Mouse (Mus musculus): ENCODE data around the gene S1pr4. TPM values are rescaled to one million over a fixed set of nuclear protein-coding genes. Genes with fewer than 3 reads are reported as not detected.

S1pr4 gene
- polyA plus RNA-seq (2012; rRNA removed) = 1.6 and 3.7 TPM in 2 replicates

DNA sequence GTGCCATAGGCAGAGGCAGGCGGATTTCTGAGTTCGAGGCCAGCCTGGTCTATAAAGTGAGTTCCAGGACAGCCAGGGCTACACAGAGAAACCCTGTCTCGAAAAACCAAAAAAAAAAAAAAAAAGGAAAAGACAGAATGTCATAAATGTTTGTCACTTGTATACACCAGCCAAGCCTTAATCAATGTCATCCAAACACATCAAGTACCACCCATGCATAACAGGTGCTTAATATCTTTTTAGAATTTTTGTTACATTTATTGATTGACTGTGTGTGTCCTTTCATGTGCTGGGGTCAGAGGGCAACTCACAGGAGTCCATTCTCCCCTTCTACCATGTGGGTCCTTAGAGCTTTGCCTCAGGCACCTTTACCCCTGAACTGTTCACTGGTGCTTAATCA is at the start of gene S1pr4:
S1pr4 (minus strand) TSS at position 101 of the 400 bp plus-strand sequence.

DNA sequence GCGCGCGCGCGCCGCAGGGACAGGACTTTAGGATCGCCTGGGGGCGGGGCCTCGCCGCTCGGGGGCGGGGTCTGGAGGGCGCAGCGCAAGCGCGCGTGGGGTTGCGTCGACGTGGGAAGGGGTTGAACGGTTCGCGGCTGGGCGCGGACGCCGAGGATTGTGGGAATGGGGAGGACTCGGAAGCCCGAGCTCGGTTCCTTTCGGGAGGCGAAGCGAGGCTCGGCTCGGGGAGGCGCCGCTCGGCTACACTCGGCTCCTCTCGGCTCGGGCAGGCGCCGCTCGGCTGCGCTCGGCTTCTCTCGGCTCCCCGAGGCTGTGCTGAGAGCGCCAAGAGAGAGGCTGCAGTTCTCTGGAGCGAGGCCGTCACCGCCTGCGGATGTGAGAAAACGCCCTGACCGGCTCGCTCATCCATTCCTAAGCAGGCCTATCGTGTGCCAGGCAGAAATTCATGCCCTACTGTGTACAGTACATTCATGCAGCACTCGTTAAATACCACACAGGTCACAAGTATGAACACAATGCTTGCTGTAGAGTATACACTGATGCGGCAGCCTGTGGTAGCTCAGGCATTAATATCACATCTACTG is 45.3 kb upstream of the S1pr4 start, which contains the start of gene Gna11:
Gna11 (minus strand) TSS at position 30 of the 587 bp plus-strand sequence.

DNA sequence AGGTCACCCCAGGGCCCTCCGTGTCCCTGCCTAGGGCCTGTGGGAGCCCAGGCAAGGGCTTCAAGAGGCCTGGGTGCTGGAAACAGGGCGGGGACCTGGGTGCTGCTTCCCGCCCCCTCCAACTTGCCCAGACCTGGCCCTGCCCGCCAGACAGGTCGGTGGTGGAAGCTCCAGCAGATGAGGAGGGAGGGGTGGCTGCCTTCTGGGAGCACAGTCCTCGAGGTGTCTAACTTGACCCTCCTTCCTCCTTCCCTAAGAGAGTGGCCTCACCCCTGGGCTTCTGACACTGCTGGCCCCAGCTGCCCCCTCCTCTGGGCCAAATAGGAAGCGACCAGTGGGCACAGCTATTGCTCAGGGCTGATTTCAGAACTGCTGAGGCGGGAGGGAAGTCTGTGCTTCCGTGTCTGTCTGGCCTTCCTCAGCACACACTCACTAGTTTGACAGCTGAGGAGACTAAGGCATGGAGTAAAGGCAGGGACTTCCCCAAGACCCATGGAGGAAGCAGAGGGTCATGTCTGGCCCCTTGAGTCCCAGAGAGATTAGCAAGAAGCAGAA is 24.2 kb upstream of the S1pr4 start, which contains the start of gene Gna15:
Gna15 (minus strand) TSS at position 175 of the 555 bp plus-strand sequence.

DNA sequence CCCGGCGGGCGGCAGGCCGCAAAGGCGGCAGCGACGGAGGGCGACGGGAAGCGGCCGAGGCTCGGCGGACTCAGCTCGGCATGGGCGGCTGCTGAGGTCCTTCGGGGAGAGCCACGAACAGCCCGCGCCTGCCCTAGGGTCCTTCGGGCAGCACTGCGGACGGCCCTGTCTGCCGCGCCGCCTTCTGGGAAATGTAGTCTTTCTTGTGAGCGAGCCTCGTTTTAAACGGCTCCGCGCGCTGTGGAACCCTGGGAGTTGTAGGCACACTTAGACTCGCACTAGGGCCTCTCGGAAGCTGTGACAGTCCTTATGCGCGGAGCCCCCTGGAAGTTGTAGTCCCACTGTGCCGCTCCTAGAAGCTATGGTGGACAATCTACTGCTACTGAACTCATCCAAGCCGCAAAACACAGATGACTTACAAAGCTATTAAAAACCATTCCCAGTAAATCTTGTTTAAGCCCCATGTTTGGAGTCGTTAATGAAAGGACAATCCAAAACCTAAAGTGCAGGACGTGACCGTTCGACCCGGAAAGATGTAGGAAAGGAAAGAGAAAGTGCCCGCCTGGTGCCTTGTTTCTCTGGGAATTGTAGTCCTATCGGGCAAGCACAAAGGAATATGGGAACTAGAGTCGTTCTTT is 3.5 kb downstream of the S1pr4 start, which contains the start of gene Ncln:
Ncln (minus strand) TSS at position 129 of the 638 bp plus-strand sequence.

DNA sequence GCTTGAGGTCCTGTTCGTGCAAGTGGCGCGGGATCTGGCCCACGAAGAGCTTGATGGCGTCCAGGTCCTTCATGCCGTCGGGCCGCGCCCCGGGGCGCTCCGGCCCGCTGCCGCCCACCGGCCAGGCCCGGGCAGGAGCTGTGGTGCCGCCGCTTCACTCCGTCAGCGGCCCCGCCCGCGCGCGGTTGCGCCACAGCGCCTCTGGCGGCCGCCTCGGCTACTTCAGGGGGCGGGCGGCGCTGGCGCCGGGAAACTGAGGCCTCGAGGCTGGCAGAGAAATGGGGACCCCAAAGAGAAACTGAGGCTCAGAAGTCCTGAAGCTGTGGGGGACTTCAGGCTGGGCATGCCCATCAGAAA is 17.4 kb downstream of the S1pr4 start, which contains the start of gene Celf5:
Celf5 (minus strand) TSS at position 177 of the 357 bp plus-strand sequence.

DNA sequence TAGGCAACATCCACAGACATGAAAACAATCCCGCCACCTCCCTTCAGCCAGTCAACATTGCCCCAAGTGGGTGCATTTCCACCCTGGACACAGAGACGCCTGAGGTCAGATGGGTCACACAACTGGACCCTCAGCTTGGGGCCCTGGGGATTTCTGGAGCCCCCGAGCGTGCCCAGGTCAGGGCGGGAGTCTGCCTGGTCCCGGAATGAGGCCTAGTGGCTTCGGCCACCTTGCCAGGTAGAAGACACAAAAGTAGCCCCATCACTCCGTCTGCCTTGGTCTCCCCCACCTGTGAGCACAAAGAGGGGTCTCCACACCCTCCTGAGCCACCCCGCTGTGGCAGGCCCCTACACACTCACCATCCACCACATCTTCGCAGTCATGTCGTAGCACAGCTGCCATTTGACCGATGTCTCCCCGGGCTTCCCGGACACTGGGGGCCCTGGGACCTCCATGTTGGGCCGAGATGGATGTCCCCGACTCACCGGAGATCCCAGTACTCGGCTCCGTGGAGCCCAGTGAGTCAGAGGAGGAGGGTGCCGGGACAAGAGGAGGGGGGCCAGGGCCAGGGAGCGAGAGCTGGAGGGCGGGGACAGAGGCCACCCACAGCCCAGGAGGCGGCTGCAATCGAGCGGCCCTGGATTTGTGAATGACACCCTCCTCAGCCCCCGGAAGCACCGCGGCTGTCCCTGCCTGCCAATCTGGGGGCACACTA is 44.6 kb downstream of the S1pr4 start, which contains the start of gene Nfic:
Nfic (minus strand) TSS at position 455 of the 715 bp plus-strand sequence.

Other genes starting within 250 kb of the S1pr4 start
- gene Matk, start 247.2 kb downstream of the S1pr4 start, polyA plus RNA-seq (2012; rRNA removed) = 1.5 and 3.0 TPM in 2 replicates
- gene Mrpl54, start 233.2 kb downstream of the S1pr4 start, polyA plus RNA-seq (2012; rRNA removed) = 75.5 and 146 TPM in 2 replicates
- 58.9 and 73.0 TPM in 2 replicates for gene Apba3, start 233.2 kb downstream of the S1pr4 start, polyA plus RNA-seq (2012; rRNA removed)
- gene Tjp3, start 208.6 kb downstream of the S1pr4 start, polyA plus RNA-seq (2012; rRNA removed) = 85.6 and 104 TPM in 2 replicates
- 33.5 and 41.8 TPM in 2 replicates for gene Pip5k1c, start 207.2 kb downstream of the S1pr4 start, polyA plus RNA-seq (2012; rRNA removed)
- 11.9 and 14.7 TPM in 2 replicates for gene Cactin, start 179.0 kb downstream of the S1pr4 start, polyA plus RNA-seq (2012; rRNA removed)
- 17.8 and 29.6 TPM in 2 replicates for gene Tbxa2r, start 171.4 kb downstream of the S1pr4 start, polyA plus RNA-seq (2012; rRNA removed)
- gene Gipc3, start 156.9 kb downstream of the S1pr4 start, polyA plus RNA-seq (2012; rRNA removed) = 2.3 TPM in 2 replicates
- 95.3 and 125 TPM in 2 replicates for gene Hmg20b, start 149.7 kb downstream of the S1pr4 start, polyA plus RNA-seq (2012; rRNA removed)
- 11.1 and 23.8 TPM in 2 replicates for gene Mfsd12, start 142.6 kb downstream of the S1pr4 start, polyA plus RNA-seq (2012; rRNA removed)
- gene 4930404N11Rik, start 134.3 kb downstream of the S1pr4 start, polyA plus RNA-seq (2012; rRNA removed) = 229 and 346 TPM in 2 replicates
- gene Fzr1, start 121.6 kb downstream of the S1pr4 start, polyA plus RNA-seq (2012; rRNA removed) = 64.1 and 71.5 TPM in 2 replicates
- 57.2 and 82.1 TPM in 2 replicates for gene Dohh, start 115.7 kb downstream of the S1pr4 start, polyA plus RNA-seq (2012; rRNA removed)
- gene Gm48551, start 115.7 kb downstream of the S1pr4 start, polyA plus RNA-seq (2012; rRNA removed) = 0.54 and 0.88 TPM in 2 replicates
- gene Gm48552, start 111.1 kb downstream of the S1pr4 start, polyA plus RNA-seq (2012; rRNA removed) = 1.4 and 1.7 TPM in 2 replicates
- gene Smim24, start 107.1 kb downstream of the S1pr4 start, polyA plus RNA-seq (2012; rRNA removed) = 455 and 473 TPM in 2 replicates
- gene Nfic, start 44.5 kb downstream of the S1pr4 start, polyA plus RNA-seq (2012; rRNA removed) = 27.0 and 33.0 TPM in 2 replicates
- gene Celf5, start 17.4 kb downstream of the S1pr4 start, polyA plus RNA-seq (2012; rRNA removed) = 1.3 and 2.8 TPM in 2 replicates
- gene Ncln, start 3.7 kb downstream of the S1pr4 start, polyA plus RNA-seq (2012; rRNA removed) = 147 and 177 TPM in 2 replicates
- 5.4 and 9.1 TPM in 2 replicates for gene Gna15, start 24.1 kb upstream of the S1pr4 start, polyA plus RNA-seq (2012; rRNA removed)
- gene Gna11, start 45.1 kb upstream of the S1pr4 start, polyA plus RNA-seq (2012; rRNA removed) = 64.5 and 66.0 TPM in 2 replicates
- gene Aes, start 59.4 kb upstream of the S1pr4 start, polyA plus RNA-seq (2012; rRNA removed) = 1,576 and 2,275 TPM in 2 replicates
- gene Tle2, start 74.4 kb upstream of the S1pr4 start, polyA plus RNA-seq (2012; rRNA removed) = 56.0 and 71.7 TPM in 2 replicates
- 10.5 and 11.4 TPM in 2 replicates for gene Tle6, start 100.9 kb upstream of the S1pr4 start, polyA plus RNA-seq (2012; rRNA removed)
- gene BC025920, start 106.1 kb upstream of the S1pr4 start, polyA plus RNA-seq (2012; rRNA removed) = 0.14 and 0.39 TPM in 2 replicates
- gene Sirt6, start 127.7 kb upstream of the S1pr4 start, polyA plus RNA-seq (2012; rRNA removed) = 18.8 and 22.3 TPM in 2 replicates
- gene Ankrd24, start 128.4 kb upstream of the S1pr4 start, polyA plus RNA-seq (2012; rRNA removed) = 17.2 and 28.0 TPM in 2 replicates
- gene Gm10778, start 148.9 kb upstream of the S1pr4 start, polyA plus RNA-seq (2012; rRNA removed) = 0.09 TPM in 1 of 2 replicates, not detected in the other
- gene Zfp433, start 204.7 kb upstream of the S1pr4 start, polyA plus RNA-seq (2012; rRNA removed) = not detected in 2 replicates